Mouse (Mus musculus): ENCODE measurements around the gene Cdc42ep4. TPM values are rescaled to one million over a fixed set of nuclear protein-coding genes. Genes with fewer than 3 reads are reported as not detected.

Gene Cdc42ep4
- polyA plus RNA-seq, 1 experiment from 2014 or later, result 18.4 TPM

DNA sequence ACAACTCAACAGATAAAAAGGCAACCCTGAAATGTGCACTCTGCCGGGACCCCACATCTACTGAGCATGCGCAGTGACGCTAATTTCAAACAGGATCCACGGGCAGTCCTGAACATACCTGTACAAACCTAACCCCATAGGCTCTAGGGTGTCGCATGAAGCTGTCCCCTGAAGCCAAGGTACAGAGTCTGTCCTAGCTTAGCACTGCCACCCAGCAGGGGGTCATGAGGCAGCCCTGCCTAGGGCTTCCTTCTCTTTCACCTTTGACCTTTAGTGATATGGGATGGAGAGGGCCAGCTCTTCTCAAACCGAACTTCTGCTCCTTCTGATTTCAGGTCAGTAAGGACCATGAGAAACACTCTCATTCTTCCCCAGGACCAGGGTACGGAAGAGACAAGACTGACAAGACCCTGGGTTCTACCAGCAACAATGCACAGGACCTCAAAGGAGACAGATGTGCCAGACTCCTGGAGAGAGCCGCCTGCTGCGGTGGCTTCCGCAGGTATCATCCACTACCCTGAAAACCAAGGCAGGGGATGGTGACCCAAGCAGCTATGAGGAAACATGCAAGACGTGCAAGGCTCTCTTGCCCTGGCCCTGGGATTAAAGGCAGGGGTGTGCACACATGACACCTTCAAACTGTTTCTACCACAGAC lies 3.8 kb downstream of the Cdc42ep4 start:
- Histone ChIP-seq H3K9ac (ENCODE audit: low read depth, low read length) (no peak overlapping the region; the same call in 1 of the 2 replicates), H3K4me1 (ENCODE audit: control insufficient read depth, insufficient read depth, low read length) (peaks cover 47% of the 10 kb centered on the region), H3K4me3 (ENCODE audit: low read depth, low read length) (no peak overlapping the region), H3K27ac (ENCODE audit: low read depth, low read length) (peak overlapping the region; percentile 77; the same call in 1 of the 2 replicates), H3K9me3 (replicated peaks; ENCODE audit: control insufficient read depth, low read length) (no peaks in the 10 kb centered on the region), H3K27me3 (ENCODE audit: control insufficient read depth, insufficient read depth, low read length) (no peaks in the 10 kb centered on the region), H3K36me3 (ENCODE audit: control insufficient read depth, insufficient read depth, low read length) (peaks cover 7% of the 10 kb centered on the region; the same call in 1 of the 2 replicates), H3K4me2 (peak overlapping the region; percentile 83)
- 68% methylated on average over 11 of the region's 11 CpGs for WGBS (ENCODE audit: insufficient replicate concordance)
- ATAC-seq (replicated peaks; ENCODE audit: insufficient number of reproducible peaks, low FRiP score, low TSS enrichment), result no peak

- H3K27me3 ChIP-seq (ENCODE audit: control insufficient read depth, insufficient read depth, low read length), result no peaks in the 10 kb centered on the region
- H3K9ac ChIP-seq (ENCODE audit: low read depth, low read length), result no peak overlapping the region
- peak overlapping the region; percentile 47 for H3K27ac ChIP-seq (ENCODE audit: low read depth, low read length)
- no peak for ATAC-seq (replicated peaks; ENCODE audit: insufficient number of reproducible peaks, low FRiP score, low TSS enrichment)
- 65% methylated on average over 16 of the region's 16 CpGs for WGBS (ENCODE audit: insufficient replicate concordance)
- H3K4me3 ChIP-seq (ENCODE audit: low read depth, low read length), result no peak overlapping the region
- H3K4me1 ChIP-seq (ENCODE audit: control insufficient read depth, insufficient read depth, low read length), result peaks cover 43% of the 10 kb centered on the region
- H3K9me3 ChIP-seq (replicated peaks; ENCODE audit: control insufficient read depth, low read length), result no peaks in the 10 kb centered on the region
- H3K36me3 ChIP-seq (ENCODE audit: control insufficient read depth, insufficient read depth, low read length), result peaks cover 7% of the 10 kb centered on the region; the same call in 1 of the 2 replicates
- peak overlapping the region; percentile 24 for H3K4me2 ChIP-seq
Observed at GRCm38 (mm10) chr11:113747056-113747455, 4.6 kb downstream of the Cdc42ep4 start.

- no peak for ATAC-seq (replicated peaks; ENCODE audit: insufficient number of reproducible peaks, low FRiP score, low TSS enrichment)
- no peak overlapping the region for H3K9ac ChIP-seq (ENCODE audit: low read depth, low read length)
- H3K9me3 ChIP-seq (replicated peaks; ENCODE audit: control insufficient read depth, low read length), result no peaks in the 10 kb centered on the region
- H3K27me3 ChIP-seq (ENCODE audit: control insufficient read depth, insufficient read depth, low read length), result no peaks in the 10 kb centered on the region
- 69% methylated on average over 4 of the region's 4 CpGs for WGBS (ENCODE audit: insufficient replicate concordance)
- no peak overlapping the region for H3K27ac ChIP-seq (ENCODE audit: low read depth, low read length)
- H3K4me3 ChIP-seq (ENCODE audit: low read depth, low read length), result no peak overlapping the region
- peaks cover 41% of the 10 kb centered on the region for H3K4me1 ChIP-seq (ENCODE audit: control insufficient read depth, insufficient read depth, low read length)
- H3K36me3 ChIP-seq (ENCODE audit: control insufficient read depth, insufficient read depth, low read length), result peaks cover 7% of the 10 kb centered on the region; the same call in 1 of the 2 replicates
- no peak overlapping the region for H3K4me2 ChIP-seq
Observed at GRCm38 (mm10) chr11:113745961-113746360, 5.7 kb downstream of the Cdc42ep4 start.

- WGBS (ENCODE audit: insufficient replicate concordance), result 91% methylated on average over 1 of the region's 1 CpGs
- no peak overlapping the region for H3K4me3 ChIP-seq (ENCODE audit: low read depth, low read length)
- H3K27ac ChIP-seq (ENCODE audit: low read depth, low read length), result no peak overlapping the region
Observed at GRCm38 (mm10) chr11:113742998-113743397, 8.7 kb downstream of the Cdc42ep4 start.

DNA sequence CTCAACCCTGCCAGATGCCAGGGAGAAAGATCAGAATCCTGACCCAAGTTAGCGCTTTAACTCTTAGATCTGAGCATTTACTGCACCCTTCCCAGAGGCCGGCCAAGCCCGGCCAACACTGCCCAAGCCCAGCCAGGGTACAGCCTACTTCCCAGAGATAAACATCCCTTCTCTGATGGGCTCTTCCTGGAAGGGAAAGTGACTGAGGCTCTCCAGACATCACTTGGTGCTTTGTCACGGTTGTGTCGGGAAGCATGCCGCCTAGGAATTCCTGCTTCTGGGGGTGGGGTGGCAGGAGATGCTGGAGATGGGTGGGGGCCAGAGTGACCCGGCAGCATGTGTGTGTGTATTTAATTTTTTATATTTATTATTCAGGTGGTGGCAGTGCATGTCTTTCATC lies 11.6 kb downstream of the Cdc42ep4 start:
- Histone ChIP-seq H3K9ac (ENCODE audit: low read depth, low read length) (no peak overlapping the region), H3K4me3 (ENCODE audit: low read depth, low read length) (no peak overlapping the region), H3K36me3 (ENCODE audit: control insufficient read depth, insufficient read depth, low read length) (peaks cover 7% of the 10 kb centered on the region; the same call in 1 of the 2 replicates), H3K4me2 (no peak overlapping the region), H3K27me3 (ENCODE audit: control insufficient read depth, insufficient read depth, low read length) (no peaks in the 10 kb centered on the region), H3K27ac (ENCODE audit: low read depth, low read length) (peak overlapping the region; percentile 2; the same call in 1 of the 2 replicates), H3K9me3 (replicated peaks; ENCODE audit: control insufficient read depth, low read length) (no peaks in the 10 kb centered on the region), H3K4me1 (ENCODE audit: control insufficient read depth, insufficient read depth, low read length) (peaks cover 32% of the 10 kb centered on the region)
- 32% methylated on average over 7 of the region's 7 CpGs for WGBS (ENCODE audit: insufficient replicate concordance)
- no peak for ATAC-seq (replicated peaks; ENCODE audit: insufficient number of reproducible peaks, low FRiP score, low TSS enrichment)

More at GRCm38 (mm10) chr11:113742998-113743397, 8.7 kb downstream of the Cdc42ep4 start:
- Histone ChIP-seq H3K9ac (ENCODE audit: low read depth, low read length) (no peak overlapping the region), H3K9me3 (replicated peaks; ENCODE audit: control insufficient read depth, low read length) (no peaks in the 10 kb centered on the region), H3K4me1 (ENCODE audit: control insufficient read depth, insufficient read depth, low read length) (peaks cover 36% of the 10 kb centered on the region), H3K27me3 (ENCODE audit: control insufficient read depth, insufficient read depth, low read length) (no peaks in the 10 kb centered on the region), H3K4me2 (no peak overlapping the region), H3K36me3 (ENCODE audit: control insufficient read depth, insufficient read depth, low read length) (peaks cover 7% of the 10 kb centered on the region; the same call in 1 of the 2 replicates)
- no peak for ATAC-seq (replicated peaks; ENCODE audit: insufficient number of reproducible peaks, low FRiP score, low TSS enrichment)

GRCm38 (mm10) chr11:113739213-113739612 lies 12.5 kb downstream of the Cdc42ep4 start:
- Histone ChIP-seq H3K9ac (ENCODE audit: low read depth, low read length) (no peak overlapping the region), H3K4me1 (ENCODE audit: control insufficient read depth, insufficient read depth, low read length) (peaks cover 38% of the 10 kb centered on the region), H3K4me3 (ENCODE audit: low read depth, low read length) (no peak overlapping the region), H3K27me3 (ENCODE audit: control insufficient read depth, insufficient read depth, low read length) (no peaks in the 10 kb centered on the region), H3K27ac (ENCODE audit: low read depth, low read length) (no peak overlapping the region), H3K4me2 (no peak overlapping the region), H3K9me3 (replicated peaks; ENCODE audit: control insufficient read depth, low read length) (no peaks in the 10 kb centered on the region), H3K36me3 (ENCODE audit: control insufficient read depth, insufficient read depth, low read length) (peaks cover 7% of the 10 kb centered on the region; the same call in 1 of the 2 replicates)
- 76% methylated on average over 8 of the region's 8 CpGs for WGBS (ENCODE audit: insufficient replicate concordance)
- no peak for ATAC-seq (replicated peaks; ENCODE audit: insufficient number of reproducible peaks, low FRiP score, low TSS enrichment)

DNA sequence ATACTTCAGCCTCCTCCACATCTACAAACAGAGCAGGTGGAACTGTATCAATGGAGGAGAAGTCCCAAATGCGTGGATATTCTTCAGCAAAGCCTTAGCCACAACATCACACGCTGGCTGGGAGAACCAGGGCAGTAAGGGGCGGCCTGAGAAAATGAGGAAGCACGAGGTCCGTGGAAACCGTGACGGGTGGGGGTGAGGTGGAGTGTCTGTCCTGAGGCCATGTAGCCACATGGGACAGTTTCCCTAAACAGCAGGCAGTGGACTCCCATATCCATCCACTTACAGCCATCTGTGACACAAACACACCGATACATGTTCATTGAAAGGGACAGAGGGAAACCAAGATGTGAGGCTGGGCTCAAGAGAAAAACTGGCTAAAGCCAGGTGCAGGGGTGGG lies 13.8 kb downstream of the Cdc42ep4 start:
- no peak overlapping the region for H3K9ac ChIP-seq (ENCODE audit: low read depth, low read length)
- H3K36me3 ChIP-seq (ENCODE audit: control insufficient read depth, insufficient read depth, low read length), result peaks cover under 1% of the 10 kb centered on the region; the same call in 1 of the 2 replicates
- no peak overlapping the region for H3K27ac ChIP-seq (ENCODE audit: low read depth, low read length)
- peaks cover 51% of the 10 kb centered on the region for H3K4me1 ChIP-seq (ENCODE audit: control insufficient read depth, insufficient read depth, low read length)
- no peaks in the 10 kb centered on the region for H3K27me3 ChIP-seq (ENCODE audit: control insufficient read depth, insufficient read depth, low read length)
- H3K9me3 ChIP-seq (replicated peaks; ENCODE audit: control insufficient read depth, low read length), result no peaks in the 10 kb centered on the region
- WGBS (ENCODE audit: insufficient replicate concordance), result 90% methylated on average over 8 of the region's 8 CpGs
- H3K4me3 ChIP-seq (ENCODE audit: low read depth, low read length), result no peak overlapping the region
- ATAC-seq (replicated peaks; ENCODE audit: insufficient number of reproducible peaks, low FRiP score, low TSS enrichment), result no peak
- H3K4me2 ChIP-seq, result no peak overlapping the region

DNA sequence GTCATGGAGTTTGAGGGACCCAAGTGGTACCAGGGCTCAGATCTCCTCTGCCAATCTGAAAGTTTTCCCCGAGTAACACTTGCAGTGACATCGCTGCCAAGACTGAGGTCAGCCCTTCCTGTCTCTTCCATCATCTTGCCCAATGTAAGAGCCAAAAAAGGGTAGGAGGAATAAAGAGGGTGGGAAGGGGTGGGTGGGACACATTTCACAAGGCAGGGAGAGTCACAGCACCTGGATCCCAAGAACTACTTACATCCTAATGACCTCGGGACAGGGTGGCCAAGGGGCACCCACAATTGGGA lies 14.2 kb downstream of the Cdc42ep4 start:
- Histone ChIP-seq H3K4me2 (no peak overlapping the region), H3K36me3 (ENCODE audit: control insufficient read depth, insufficient read depth, low read length) (no peaks in the 10 kb centered on the region), H3K4me1 (ENCODE audit: control insufficient read depth, insufficient read depth, low read length) (peaks cover 52% of the 10 kb centered on the region), H3K4me3 (ENCODE audit: low read depth, low read length) (no peak overlapping the region), H3K27me3 (ENCODE audit: control insufficient read depth, insufficient read depth, low read length) (no peaks in the 10 kb centered on the region), H3K9me3 (replicated peaks; ENCODE audit: control insufficient read depth, low read length) (no peaks in the 10 kb centered on the region), H3K27ac (ENCODE audit: low read depth, low read length) (no peak overlapping the region), H3K9ac (ENCODE audit: low read depth, low read length) (no peak overlapping the region)
- ATAC-seq (replicated peaks; ENCODE audit: insufficient number of reproducible peaks, low FRiP score, low TSS enrichment), result no peak
- WGBS (ENCODE audit: insufficient replicate concordance), result 72% methylated on average over 3 of the region's 3 CpGs
